Mouse (Mus musculus) retina, postnatal 1 day (tissue): Measurements from ENCODE around the gene Yif1a.

ENCODE experiments used
- DNase-seq: peaks from one replicate; pipeline ENCODE4 v3.0.0-alpha.2; 2012

The Yif1a gene

DNA sequence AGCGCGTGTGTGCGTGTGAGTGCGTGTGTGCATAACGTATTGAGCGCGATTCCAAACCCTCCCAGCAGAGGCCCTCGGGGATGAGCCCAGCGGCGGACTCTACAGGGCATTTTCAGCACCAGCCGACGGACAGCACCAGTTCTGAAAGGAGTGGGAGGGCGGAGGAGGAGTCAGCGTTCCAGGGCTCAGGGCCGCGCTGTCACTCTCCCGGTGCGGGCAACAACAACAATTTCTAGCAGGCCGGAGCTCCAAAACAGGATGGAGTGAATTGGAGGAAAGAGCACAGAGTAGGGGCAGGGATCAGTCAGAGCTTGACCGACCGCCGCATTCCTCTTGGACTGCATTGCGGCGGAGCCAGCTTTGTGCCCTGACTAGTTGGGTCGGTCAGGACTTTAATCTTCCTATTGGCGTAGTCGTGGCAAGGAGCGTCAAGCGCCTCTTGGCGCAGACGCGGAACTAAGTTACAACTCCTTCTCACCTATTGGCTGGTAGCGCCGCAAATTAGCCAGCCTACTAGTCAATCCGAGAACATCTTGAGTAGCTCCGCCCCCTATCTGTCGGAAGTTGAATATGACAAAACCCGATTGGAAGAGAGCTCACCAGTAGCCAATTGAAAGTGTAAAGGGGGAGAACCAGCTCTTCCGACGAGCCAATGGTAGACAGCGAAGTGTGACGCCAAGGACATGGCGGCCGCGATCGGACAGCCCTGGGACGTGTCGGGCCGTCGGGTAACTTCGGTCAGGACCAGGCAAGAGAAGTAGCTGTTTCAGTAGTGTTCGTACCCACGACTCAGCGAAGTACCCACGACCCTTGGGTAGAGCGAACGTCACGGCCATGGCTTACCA is at the start of gene Yif1a:
Gene Yif1a, plus strand, starts transcription at position 655 of the 845 bp plus-strand sequence.
- DNase-seq, result peak; percentile 100

DNA sequence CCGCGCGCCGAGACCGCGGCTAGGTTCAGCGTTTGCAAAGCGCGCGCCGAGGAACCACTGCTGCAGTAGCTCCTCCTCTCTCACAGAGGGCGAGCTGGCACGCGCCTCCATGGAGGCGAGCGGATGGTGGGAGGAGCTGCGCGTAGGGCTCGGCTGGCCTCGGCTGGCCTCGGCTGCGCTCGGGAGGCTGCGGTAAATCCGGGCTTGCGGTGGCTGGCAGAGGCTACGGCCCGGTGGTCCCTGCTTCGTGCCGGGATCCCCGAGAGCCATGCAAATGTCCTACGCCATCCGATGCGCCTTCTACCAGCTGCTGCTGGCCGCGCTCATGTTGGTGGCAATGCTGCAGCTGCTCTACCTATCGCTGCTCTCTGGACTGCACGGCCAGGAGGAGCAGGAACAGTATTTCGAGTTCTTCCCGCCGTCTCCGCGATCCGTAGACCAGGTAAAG is 49.6 kb upstream of the Yif1a start, which contains the start of the genes B4gat1 and AC124502.3:
Gene B4gat1, plus strand, starts transcription at position 118 of the 448 bp plus-strand sequence.
Gene AC124502.3, plus strand, starts transcription at position 183 of the 448 bp plus-strand sequence.
- peak; percentile 96 for DNase-seq

DNA sequence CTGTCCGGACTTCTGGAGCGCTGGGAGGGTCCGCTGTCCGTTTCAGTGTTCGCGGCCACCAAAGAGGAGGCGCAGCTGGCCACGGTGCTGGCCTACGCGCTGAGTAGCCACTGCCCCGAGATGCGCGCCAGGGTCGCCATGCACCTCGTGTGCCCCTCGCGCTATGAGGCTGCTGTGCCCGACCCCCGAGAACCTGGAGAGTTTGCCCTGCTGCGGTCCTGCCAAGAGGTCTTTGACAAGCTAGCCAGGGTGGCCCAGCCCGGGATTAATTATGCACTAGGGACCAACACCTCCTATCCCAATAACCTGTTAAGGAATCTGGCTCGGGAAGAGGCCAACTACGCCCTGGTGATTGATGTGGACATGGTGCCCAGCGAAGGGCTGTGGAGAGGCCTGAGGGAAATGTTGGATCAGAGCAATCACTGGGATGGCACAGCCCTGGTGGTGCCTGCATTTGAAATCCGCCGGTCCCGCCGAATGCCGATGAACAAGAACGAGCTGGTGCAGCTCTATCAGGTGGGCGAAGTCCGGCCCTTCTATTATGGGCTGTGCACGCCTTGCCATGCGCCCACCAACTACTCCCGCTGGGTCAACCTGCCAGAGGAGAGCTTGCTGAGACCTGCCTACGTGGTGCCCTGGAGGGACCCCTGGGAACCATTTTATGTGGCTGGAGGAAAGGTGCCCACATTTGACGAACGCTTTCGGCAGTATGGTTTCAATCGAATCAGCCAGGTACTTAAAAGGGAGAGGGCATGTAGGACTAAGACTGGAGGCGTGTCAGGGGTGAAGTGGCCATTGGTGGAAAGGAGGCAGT is 48.8 kb upstream of the Yif1a start:
- no peak for DNase-seq

DNA sequence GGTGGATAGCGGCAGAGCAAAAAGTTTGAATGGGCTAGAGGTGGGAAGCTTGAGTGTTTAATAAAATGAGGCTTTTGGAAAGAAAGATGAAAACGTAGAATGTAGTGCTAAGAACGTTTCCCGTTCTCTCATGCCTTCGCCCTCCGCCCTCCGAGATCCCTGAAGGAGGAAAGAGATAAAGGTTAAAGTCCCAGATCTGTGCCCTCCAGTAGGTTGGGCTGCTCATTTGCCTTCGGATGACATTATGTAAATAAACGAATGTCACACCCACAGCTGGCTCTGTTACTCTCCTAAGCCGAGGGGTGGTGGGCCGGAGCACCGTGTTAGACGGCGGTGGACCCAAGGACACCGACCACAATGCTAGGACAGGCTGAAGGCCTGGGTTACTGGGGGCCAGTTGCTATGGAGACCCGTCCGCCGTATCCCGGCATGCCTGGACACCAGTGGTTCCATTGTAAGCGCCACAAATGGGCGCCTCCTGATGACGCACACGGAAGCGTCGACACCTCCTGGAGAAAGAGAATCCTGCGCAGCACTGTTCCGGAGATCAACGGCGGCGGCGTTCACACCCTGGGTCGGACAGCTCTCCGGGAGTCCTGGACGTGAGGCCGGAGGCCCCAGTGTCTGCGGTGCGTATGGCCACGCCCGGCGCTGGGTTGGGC is 47.3 kb upstream of the Yif1a start, which contains the start of gene Brms1:
Gene Brms1, plus strand, starts transcription at position 493 of the 662 bp plus-strand sequence.
- DNase-seq, result peak; percentile 98

DNA sequence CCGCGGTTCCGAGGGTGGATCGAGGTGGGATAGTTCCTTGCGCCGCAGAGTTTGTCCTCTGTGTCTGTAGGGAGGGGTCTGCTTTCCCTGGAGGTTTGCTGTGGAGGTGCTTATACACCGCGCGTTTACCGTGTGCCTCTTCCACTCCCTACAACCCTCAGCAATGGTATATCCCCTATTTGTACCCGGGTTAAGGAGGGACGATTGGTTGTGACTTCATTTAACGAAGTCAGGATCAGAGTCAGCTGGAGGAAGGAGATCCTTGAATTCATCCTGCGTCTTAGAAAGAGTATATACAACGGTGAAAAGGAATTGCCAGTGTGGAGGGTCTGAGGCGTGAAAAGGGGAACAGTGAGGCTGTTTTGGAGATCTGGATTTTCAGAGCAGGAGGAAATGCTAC is 46.8 kb upstream of the Yif1a start:
- DNase-seq, result no peak

DNA sequence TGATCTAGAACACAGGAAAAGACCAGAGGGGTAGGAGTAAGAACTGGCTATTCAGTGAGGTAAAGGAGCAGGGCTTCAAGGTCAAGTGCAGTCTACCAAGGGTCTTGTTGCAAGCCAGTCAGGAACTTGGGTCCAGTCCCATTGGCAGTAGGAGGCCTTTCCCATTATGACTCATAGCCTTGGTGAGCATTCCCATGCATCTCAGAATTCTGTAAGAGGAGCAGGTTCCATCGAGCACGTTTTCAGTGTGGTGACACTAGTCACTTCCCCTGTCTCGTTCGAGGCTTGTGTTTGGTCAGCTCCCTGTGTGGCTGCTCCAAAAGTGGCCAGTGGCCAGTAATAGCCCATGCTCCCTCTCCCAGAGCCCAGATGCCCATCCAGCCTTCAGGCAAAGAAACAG is 42.8 kb upstream of the Yif1a start:
- no peak for DNase-seq

DNA sequence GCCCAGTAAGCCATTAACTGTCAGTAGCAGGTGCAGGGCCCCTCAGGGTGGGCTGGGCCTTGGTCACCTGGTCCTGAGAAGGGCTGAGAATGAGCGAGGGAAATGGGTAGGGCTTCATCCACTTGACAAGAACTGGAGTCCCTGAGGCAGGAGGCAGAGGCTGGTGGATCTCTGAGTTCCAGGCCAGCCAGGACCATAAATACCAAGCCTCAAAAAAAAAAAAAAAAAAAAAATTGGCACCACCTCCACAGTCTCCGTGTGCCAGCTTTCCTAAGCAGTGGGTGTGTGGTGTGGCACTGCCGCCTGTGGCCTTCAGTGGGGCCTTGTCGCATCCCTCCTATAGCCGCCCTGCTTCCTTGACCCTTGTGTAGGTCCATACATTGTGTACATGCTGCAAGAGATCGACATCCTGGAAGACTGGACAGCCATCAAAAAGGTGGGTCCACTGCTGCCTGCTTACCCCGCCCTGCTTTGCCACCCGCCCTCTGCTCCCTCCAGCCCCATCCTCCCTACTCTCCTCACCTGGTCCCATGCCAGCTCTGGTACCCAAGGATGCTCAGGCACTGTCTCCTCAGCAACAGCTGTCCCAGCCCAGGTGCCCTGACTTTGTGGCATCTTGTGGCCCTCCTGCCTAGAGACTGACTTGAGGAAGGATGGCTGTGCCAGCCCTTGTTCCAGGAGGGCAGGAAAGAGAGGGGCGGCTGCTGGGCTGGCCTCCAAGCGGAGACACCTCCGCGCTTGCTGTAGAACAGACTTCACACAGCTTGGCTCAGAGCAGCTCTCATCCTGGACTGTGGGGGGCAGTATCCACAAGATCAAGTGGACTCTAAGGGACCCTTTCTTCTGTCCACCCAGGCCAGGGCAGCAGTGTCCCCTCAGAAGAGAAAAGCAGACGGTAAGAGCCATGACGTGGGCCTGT is 39.9 kb upstream of the Yif1a start:
- no peak for DNase-seq

DNA sequence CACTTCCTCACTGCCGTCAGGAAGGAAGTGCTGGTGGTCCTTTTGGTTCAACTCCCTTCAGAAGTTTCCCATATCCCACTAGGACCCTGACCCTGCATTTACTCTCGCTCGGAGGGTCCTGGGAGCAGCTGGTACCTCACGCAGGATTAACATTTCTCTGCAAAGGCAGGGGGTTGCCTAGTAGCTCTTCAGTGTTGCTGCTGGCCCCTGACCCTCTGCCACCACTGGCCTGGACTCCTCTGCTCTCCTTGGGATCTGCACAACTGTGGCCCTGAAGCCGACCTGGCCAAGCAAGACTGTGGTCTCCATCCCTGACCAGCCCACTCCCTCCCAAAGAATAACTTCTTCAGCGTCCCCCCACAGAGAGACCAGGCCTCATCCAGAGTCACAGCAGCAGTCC is 39.0 kb upstream of the Yif1a start:
- DNase-seq, result no peak

DNA sequence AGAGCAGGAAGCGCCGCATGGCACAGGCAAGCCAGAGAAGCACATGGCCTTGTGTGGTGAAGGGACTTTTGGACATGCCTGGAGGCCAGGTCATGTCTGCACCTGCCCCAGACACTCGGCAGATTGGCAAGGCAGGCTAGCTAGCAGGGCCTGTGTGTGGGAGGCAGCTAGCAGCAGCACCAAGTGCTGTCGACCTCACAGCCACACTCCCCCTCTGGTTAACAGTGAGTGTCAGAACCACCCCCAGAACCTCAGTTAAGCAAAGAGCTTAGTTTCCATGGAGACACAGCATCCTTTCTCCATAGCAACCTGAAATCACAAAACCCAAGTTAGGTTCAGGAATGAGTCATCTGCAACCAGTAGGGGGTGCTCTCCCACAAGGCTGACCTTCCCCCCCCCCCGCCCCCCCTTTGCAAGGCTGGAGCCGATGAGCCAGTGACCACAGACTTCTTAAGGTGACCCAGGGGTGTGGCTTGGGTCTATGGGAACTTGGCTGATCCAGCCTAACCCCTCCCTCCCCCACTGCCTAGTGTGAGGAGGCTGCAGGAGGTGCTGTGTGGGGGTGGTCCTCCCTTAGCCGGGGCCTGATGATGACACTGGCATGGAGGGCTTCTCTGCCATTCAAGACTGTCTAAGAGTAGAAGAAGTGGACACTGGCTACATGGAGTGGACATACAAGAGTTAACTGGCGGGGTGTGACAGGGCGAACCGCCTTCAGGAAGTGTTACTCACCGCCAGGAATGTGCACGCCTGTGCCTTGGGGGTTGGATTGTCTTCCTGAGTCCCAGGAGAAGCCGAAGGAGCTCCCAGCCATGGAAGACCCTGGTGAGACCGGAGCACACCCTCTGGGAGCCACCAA is 38.1 kb upstream of the Yif1a start, which contains the start of gene Rin1:
Gene Rin1, plus strand, starts transcription at position 435 of the 859 bp plus-strand sequence.
- peak; percentile 79 for DNase-seq

DNA sequence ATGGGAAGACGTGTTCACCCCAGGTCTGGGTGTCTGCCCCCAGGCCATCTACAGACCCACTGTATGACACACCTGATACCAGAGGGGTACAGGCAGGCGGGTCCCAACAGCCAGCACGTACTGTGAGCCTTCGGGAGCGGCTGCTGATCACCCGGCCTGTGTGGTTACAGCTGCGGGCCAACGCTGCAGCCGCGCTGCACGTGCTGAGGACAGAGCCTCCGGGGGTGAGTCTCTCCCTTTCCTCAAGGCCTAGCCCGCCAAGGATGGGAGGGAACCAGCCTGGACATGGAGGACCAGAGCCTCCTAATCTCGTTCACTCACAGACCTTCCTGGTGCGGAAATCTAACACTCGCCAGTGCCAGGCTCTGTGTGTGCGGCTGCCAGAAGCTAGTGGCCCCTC is 37.3 kb upstream of the Yif1a start:
- DNase-seq, result no peak

DNA sequence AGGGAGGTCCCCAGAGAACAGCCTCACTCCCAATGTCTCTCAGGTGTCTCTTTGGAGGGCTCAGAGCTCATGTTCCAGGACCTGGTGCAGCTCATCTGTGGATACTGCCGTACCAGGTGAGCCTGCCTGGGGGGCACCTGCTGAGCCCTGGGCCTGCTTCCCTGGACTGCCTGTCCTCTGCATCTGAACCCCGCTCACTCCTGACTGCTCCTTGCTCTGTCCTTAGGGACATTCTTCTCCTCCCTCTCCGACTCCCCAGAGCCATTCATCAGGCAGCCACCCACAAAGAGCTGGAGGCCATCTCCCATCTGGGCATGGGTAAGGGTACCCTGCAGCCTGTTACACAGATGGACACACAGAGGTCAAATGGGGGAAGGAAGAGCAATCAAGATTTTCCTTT is 36.8 kb upstream of the Yif1a start:
- DNase-seq, result no peak

DNA sequence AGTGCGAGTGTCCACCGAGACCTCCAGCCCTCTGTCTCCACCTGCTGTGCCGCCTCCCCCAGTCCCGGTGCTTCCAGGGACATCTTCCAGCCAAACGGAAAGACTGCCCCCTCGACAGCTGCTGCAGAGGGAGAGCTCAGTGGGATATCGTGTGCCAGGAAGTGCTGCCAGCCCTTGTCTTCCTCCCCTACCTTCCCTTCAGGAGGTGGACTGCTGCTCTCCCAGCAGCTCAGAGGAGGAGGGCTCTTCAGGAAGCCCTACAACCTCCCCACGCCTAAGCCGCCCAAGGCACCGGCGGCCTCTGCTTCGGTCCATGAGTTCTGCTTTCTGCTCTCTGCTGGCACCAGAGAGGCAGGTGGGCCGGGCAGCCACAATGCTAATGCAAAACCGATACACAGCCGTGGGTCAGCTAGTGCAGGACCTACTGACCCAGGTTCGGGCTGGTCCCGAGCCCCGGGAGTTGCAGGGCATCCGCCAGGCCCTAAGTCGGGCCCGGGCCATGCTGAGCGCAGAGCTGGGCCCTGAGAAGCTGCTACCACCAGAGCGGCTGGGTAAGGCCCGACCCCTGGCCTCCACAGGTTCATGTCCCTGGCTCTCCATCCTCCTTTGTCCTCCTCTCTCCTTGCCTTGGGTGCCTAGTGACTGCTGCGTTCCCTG is 36.0 kb upstream of the Yif1a start:
- no peak for DNase-seq

DNA sequence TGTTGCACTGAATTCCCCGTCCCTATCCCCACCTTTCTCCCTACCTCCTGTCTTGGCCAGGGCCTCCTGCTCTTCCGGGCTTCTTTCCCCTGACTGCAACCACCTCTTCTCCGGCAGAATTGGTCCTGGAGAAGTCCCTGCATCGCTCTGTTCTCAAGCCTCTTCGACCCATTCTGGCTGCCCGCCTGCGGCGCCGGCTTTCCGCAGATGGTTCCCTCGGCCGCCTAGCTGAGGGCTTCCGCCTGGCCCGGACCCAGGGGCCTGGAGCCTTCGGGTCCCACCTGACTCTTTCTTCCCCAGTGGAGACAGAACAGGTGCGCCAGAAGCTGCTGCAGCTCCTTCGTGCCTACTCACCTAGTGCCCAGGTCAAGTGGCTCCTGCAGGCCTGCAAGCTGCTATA is 35.5 kb upstream of the Yif1a start:
- DNase-seq, result no peak

DNA sequence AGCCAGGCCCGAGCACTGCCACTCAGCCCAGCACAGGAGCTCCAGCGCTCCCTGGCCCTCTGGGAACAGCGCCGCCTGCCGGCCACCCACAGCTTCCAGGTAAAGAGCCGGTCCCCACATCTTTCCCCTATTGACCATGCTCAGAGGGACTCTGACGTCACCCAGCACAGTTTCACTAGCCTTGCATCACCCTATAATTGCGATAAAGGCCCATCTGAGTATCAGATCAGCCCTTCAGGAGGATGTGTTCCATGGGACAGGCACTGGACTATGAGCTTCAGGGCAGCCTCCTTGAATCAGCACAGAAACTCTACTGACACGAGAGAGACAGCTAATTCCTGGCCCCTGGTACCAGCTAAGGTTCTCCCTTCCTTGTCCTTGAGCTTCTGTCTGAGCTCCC is 34.4 kb upstream of the Yif1a start:
- DNase-seq, result peak; percentile 66

DNA sequence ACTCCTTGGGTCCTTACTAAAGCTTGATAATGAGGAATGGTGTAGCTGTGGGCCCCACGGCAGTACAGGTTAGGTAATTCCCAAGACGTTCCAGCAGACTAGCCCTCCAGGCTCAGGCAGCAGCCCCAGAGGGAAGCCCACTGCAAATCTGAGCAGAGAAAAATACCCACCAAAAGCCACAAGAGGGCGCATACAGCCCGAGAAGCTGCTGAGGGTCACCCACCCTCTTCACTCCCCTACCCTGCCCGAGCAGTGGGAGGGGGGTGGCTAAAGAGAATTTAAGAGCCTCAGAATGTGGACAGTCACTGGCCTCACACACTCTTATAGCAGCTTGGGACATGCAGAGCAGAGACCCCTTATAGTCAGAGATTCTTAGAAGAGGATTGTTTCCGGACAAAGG is 32.1 kb upstream of the Yif1a start:
- DNase-seq, result peak; percentile 81

DNA sequence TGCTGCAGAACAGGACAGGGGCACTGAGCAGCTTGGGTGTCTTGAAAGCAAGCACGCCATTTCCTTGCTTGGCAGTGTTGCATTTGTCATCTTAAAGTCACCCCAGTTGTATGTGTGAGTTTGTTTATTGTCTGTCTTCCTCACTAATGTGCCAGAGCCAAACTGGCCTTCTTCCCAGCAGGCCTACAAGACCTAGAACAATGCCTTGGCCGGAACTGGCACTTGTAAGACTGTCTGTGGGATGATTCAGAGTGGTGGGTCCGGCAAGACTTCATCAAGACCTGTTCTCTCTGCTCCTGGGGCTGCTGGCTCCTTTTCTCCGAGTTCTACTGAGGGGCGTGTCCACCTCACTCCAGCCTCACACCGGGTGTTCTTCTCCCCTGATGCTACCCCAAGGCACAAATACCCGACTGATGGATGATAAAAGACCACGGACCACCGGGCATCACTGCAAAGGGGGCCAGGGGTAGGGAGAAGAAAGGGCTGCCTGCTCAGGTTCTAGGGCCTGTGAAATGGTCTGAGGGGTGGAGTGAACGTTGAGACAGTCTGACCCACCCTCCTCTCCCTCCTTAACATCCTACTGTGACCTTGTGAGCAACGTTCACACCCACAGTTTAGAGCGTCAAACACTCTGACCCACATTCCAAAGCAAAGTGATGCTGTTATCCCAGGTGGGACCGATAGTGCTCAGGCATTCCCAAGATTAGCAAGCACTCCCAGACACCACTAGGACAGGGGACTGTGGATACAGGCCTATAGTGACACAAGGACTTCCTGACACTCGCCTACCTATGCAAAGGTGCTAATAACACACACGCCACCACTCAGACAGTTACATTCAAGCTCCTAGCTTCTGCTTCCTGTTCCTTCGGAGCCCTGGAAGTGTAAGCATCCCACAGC is 30.2 kb upstream of the Yif1a start:
- DNase-seq, result no peak

DNA sequence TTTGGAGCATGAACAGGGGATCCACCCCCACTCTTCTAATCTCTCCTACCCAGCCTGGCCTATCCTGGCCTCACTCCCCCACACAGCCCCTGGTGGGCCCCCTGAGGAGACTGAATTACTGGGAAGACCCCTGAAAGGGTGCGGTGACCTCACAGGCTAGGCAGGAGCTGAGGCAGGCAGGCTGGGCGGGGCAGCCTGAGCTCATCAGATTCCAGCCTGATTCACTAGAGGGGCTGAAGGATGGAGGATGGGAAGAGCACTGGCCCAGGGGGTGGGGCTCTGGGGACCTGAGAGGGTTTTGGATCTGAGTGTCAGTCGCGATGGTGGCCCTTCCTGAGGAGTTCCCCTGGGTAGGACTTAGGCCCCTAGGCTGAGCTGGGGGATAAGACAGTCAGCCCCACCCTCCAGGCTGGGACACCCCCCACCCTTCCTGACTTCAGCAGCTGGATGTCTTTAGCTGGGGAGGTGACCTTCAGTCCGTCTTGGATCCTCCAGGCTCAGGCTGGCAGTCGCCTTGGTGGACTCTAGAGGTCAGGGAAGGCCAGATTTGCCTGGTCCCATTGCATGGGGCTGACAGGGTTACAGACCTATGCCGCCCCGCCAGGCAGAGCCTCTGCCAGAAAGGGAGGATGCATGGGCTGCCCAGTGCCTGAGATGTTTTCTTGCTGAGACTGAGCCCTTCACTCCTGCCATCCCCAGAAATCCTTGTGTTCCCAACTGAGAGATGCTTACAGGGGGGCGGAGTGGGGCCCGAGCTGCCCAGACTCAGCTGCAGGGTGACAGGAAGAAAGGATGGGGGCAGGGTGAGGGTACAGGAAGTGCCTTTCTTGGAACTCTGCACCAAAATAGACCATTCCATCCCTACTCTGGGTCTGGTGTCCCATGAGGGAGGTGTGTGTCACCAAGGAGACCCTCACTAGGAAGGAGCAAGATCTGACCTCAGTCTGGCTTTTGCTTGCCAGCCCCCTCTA is 29.3 kb upstream of the Yif1a start:
- DNase-seq, result peak; percentile 40
